Mouse (Mus musculus): ENCODE results near the gene Odf2. TPM values are rescaled to one million over a fixed set of nuclear protein-coding genes. Genes with fewer than 3 reads are reported as not detected.

The Odf2 gene
- total and polyA plus RNA-seq, 3 experiments = 49.3 to 82.8 TPM; not detected in 1

- Histone ChIP-seq H3K9ac (ENCODE audit: control insufficient read depth, low read depth, low read length, poor library complexity, severe bottlenecking) (no peak overlapping the region), H3K79me2 (ENCODE audit: control insufficient read depth, insufficient read depth, low read length, poor library complexity) (no peaks in the 10 kb centered on the region), H3K27me3 (ENCODE audit: control insufficient read depth in 1 of 2, insufficient read depth in 2 of 2, low read length in 2 of 2) (no peaks in the 10 kb centered on the region), H3K9me3 (replicated peaks; ENCODE audit: insufficient read depth, low read length) (no peaks in the 10 kb centered on the region), H3K36me3 (ENCODE audit: control insufficient read depth in 1 of 2, insufficient read depth in 2 of 2, low read length in 2 of 2) (peaks cover 0 to 6% of the 10 kb centered on the region in 2 experiments; a peak in 2 of 4 replicates), H3K27ac (ENCODE audit: control insufficient read depth, low read depth, low read length) (no peak overlapping the region), H3K4me3 (ENCODE audit: control insufficient read depth in 1 of 2, insufficient read depth in 1 of 2, low read depth in 2 of 2, low read length in 2 of 2) (no peak overlapping the region), H3K4me1 (ENCODE audit: control insufficient read depth in 1 of 2, insufficient read depth in 2 of 2, low read length in 2 of 2) (peaks cover 0 to 16% of the 10 kb centered on the region in 2 experiments; a peak in 3 of 4 replicates)
- no peak for TF ChIP-seq MAZ (IDR thresholded peaks at IDR 0.05; ENCODE audit: low read depth, low read length)
- TF ChIP-seq ZC3H11A (IDR thresholded peaks at IDR 0.05; ENCODE audit: low read depth, low read length) = no peak
- TF ChIP-seq CHD2 (IDR thresholded peaks at IDR 0.05; ENCODE audit: low read length) = no peak
- TF ChIP-seq POLR2AphosphoS5 (IDR thresholded peaks at IDR 0.05; ENCODE audit: borderline replicate concordance, low read depth, low read length) = no peak
- no peak for TF ChIP-seq HCFC1 (IDR thresholded peaks at IDR 0.05; ENCODE audit: low read depth, low read length)
- TF ChIP-seq MAX (IDR thresholded peaks at IDR 0.05; ENCODE audit: low read length) = no peak
- no peak for TF ChIP-seq MEF2A (IDR thresholded peaks at IDR 0.05; ENCODE audit: extremely low read depth, insufficient replicate concordance, low read depth, low read length, poor library complexity, severe bottlenecking)
- TF ChIP-seq JUND (IDR thresholded peaks at IDR 0.05; ENCODE audit: low read depth, low read length) = no peak
- no peak for DNase-seq (ENCODE audit: low read depth, low spot score)
These were observed 33.3 kb upstream of the Odf2 start for GRCm38 (mm10) chr2:29855585-29856210.

- Histone ChIP-seq H3K27me3 (ENCODE audit: control insufficient read depth in 1 of 2, insufficient read depth in 2 of 2, low read length in 2 of 2) (no peaks in the 10 kb centered on the region), H3K36me3 (ENCODE audit: control insufficient read depth in 1 of 2, insufficient read depth in 2 of 2, low read length in 2 of 2) (peaks cover 0 to 6% of the 10 kb centered on the region in 2 experiments; a peak in 2 of 4 replicates), H3K9ac (ENCODE audit: control insufficient read depth, low read depth, low read length, poor library complexity, severe bottlenecking) (no peak overlapping the region), H3K79me2 (ENCODE audit: control insufficient read depth, insufficient read depth, low read length, poor library complexity) (no peaks in the 10 kb centered on the region), H3K27ac (ENCODE audit: control insufficient read depth, low read depth, low read length) (no peak overlapping the region), H3K9me3 (replicated peaks; ENCODE audit: insufficient read depth, low read length) (no peaks in the 10 kb centered on the region), H3K4me1 (ENCODE audit: control insufficient read depth in 1 of 2, insufficient read depth in 2 of 2, low read length in 2 of 2) (peaks cover 0 to 16% of the 10 kb centered on the region in 2 experiments; a peak in 3 of 4 replicates), H3K4me3 (ENCODE audit: control insufficient read depth in 1 of 2, insufficient read depth in 1 of 2, low read depth in 2 of 2, low read length in 2 of 2) (no peak overlapping the region)
- DNase-seq (ENCODE audit: low read depth, low spot score) = no peak
- TF ChIP-seq ETS1 (IDR thresholded peaks at IDR 0.05; ENCODE audit: low read depth, low read length) (no peak), MAX (IDR thresholded peaks at IDR 0.05; ENCODE audit: low read length) (no peak), RCOR1 (IDR thresholded peaks at IDR 0.05; ENCODE audit: low read depth, low read length) (no peak), RAD21 (IDR thresholded peaks at IDR 0.05; ENCODE audit: low read depth, low read length) (no peak), ZNF384 (IDR thresholded peaks at IDR 0.05; ENCODE audit: low read depth, low read length) (no peak), CTCF (IDR thresholded peaks at IDR 0.05 in 2 of 3, conservative IDR thresholded peaks at IDR 0.05 in 1 of 3; ENCODE audit: control insufficient read depth in 1 of 3, insufficient read depth in 1 of 3, low read depth in 2 of 3, low read length in 3 of 3, poor library complexity in 1 of 3, severe bottlenecking in 1 of 3) (no peak), MYB (IDR thresholded peaks at IDR 0.05; ENCODE audit: low read depth, low read length) (no peak), CHD2 (IDR thresholded peaks at IDR 0.05; ENCODE audit: low read length) (no peak)
These were observed 32.4 kb upstream of the Odf2 start for GRCm38 (mm10) chr2:29856451-29857260.
